Mouse (Mus musculus) layer of hippocampus, adult 11-12 months (tissue): ENCODE measurements at regions not wholly inside any gene's neighbourhood (a gene's known extent, or its start where the extent isn't known, plus 50 kb on each side); places are given as distances from the start of the nearest gene placed in this dataset.

Experiments
- DNase-seq: peaks from one replicate; pipeline ENCODE4 v3.0.0; 2022; ENCODE audit warnings: low spot score

DNA sequence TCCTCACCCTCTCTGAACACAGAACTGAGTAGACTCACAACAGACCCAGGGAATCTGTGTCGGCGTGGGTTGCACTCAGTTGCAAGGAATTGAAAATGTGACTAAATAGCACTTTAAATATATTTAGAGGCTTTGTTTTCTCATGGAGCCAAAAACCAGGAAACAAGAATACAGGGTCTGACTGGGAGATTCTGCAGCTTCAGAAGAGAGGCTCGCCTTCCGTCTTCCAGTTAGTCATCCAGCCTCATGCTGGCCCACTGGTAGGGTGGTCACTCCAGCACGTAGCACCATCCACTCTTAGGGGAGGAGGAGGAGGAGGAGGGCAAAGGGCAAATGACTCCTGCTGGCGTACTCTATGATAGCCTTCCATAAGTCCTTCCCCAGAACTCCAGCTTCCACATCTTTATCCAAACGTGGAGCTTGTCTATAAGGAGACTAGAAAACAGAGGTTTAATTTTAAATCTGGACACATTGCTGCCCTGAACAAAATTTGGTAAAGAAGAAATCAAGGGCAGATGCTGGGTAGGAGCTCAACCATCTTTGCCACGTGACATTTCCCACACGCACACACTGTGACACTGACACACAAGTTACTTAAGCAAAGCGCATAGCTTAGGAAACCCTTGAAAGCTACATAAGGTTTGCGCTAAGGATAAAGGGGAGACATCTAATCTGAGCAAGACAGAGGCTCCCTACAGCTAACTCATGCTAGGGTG lies 60.8 kb downstream of the Mis18a start:
- no peak for DNase-seq

DNA sequence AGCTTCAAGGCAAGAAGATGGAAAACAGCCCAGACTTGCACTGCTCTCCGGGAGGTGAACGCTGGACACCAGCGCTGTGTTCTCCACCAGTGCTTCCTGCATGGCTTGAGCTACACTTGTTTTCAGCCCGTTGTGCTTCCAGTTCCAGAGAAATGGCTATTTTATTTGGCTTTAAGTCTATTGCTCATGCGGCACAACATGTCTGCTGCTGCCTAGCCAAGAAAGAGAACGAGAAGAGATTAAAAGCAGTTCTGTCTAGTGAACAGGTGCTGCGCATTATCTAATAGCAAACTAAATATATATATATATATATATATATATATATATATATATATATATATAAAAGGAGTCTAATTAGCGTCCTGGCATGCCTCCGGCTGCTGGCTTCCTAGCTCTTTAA lies 63.1 kb downstream of the Mis18a start:
- DNase-seq: peak; percentile 25

DNA sequence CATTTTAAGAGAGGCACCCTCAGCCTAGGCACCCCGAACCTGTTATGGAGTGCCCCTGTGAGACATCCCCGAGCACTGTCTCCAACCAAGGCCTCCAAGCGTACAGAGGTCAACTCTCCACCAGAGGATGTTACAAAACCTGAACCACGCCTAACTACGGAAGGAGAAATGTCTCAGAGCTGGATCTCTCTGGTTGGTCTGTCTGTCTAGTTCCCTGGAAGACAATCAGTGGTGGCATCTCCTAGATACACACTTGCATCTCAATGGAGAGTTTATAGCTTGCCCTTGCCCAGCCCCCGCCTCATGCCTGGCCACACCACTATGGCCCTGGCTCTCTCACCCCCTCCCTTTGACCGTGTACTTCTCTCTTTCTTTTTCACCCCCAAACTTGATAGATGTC lies 69.2 kb downstream of the Mis18a start:
- no peak for DNase-seq

DNA sequence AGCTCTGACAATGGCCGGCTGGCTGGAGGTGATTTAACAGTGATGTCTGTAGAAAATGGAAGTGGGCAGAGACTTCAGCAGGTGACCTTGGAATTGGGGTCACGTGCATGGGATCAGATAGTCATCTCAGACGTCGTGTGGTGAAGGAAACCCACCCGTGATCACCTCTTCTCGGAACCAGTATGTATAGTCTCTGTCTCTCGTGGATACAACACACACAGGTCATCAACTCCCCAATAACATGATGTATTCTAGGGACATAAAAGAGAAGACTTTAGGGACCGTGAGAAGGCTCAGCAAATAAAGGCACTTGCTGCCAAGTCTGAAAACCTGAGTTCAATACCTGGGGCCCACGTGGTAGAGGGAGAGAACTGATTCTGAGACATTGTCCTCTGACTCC lies 70.2 kb downstream of the Mis18a start:
- DNase-seq: no peak

DNA sequence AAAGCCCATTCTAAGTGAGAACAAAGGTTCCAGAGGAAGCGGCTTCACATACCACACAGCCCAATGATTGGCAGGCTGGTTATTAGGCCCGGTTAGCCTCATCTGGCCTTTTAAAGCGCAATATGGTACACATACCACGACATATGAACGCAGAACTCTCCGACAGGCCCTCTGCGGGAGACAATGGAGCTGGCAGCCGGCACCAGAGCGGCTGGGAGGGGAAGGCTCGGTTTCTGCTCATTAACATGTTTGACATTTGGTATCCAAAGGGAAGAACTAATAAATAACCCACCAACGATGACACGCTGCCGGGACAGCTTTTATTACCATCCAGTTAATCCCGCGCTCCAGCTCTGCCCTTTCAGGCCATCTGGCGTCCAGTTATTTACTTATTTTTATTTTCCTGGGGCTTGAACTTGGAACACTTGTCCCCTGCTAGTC lies 70.6 kb downstream of the Mis18a start:
- DNase-seq: no peak

DNA sequence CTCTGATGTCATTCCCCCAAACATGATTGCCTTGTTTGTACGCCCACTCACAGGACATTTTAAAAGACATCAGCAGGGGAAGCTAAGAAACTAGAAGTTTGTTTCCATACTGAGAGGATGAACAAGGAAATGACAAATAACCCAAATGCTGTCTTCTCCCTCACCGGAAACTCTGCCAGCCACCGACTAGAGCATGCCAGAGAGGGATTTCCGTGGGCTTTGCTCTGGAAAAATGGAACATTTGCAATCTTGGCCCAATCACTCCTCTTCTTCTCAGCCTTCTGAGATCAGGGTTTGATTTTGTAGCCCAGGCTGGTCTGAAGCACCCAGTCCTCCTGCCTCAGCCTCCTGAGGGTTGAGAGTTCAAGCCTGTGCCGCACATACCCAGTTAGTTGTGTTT lies 72.4 kb downstream of the Mis18a start:
- DNase-seq: no peak

DNA sequence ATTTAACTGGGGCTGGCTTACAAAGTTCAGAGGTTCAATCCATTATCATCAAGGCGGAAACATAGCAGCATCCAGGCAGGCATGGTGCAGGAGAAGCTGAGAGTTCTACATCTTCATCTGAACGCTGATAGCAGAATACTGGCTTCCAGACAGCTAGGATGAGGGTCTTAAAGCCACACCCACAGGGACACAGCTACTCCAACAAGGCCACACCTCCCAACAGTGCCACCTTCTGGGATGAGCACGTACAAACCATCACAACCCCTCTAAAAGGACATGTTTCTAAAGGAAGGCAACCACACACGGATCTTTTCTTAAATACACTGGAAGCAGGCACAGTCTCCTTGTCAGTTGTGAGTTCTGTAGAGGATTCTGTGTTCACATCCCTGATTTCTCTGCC lies 74.4 kb downstream of the Mis18a start:
- DNase-seq: no peak

DNA sequence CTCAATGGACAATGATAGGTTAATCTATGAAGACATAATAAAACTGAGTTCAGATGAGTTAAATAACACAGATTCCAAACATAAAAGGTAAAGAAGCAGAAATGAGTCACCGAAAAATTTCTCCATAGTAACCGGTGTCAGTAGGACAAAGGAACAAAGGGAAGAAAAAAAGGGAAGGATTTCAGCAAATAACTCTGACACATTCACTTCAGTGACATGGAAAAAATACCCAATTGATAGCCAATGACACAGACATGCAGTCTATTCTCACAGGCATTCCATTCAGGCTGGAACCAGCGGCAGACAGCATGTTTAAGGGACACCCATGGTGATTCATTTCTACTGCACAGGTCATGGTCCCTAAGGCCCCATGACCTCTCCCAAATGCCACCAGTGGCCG lies 79.0 kb downstream of the Mis18a start:
- DNase-seq: no peak

DNA sequence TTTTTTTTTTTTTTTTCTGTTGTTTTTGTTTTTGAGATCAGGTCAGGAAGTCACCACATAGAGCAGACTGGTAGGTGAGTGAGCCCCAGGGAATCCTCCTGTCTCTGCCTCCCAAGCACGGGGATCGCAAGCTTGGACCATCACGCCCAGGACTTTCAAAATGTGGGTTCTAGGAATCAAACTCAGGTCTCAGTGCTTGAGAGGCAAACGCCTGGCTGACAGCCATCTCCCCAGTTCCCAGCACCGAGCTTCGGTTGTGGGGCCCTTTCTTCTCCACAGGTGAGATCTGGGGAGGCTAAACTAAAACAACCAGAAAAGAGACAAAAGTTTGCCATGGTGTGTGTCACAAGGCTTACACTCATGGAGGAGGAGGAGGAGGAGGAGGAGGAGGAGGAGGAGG lies 84.5 kb downstream of the Mis18a start:
- no peak for DNase-seq

DNA sequence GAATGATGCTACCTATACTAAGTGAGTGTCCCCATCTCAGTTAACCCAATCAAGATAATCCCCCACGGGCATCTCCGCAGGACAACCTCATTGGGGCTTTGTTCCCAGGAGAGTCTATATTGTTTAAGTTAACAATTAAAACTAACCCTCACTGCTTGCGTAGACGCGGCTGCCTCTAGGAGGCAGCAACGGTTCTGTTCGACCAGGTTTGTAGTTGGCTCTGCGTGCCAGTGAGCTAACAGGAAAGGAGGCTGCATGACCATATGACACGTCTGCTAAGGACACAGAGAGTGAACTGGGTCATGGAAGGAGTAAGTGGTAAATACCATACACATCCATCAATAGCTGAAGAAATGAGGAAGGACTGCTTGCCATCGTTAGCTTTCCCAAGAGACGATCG lies 92.0 kb downstream of the Mis18a start:
- DNase-seq: no peak

DNA sequence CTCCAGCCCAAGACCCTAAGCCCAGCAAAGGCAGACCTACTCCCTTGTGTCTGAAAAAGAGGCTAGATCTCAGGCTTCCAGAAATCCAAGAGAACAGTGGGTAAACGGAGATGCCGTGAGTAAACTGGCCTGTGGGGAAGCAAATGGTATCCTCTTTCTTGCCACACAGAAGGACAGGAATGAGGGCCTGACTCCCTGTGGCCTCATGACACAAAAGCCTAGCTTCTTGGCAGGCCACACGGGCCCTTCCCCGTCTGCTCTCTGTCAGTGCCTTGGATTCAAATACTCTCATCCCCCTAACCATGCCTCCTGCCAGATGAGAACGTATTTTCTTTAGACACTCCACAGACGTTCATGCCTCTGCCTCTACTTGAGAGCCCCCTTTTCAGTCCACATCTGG lies 97.2 kb downstream of the Mis18a start:
- no peak for DNase-seq

DNA sequence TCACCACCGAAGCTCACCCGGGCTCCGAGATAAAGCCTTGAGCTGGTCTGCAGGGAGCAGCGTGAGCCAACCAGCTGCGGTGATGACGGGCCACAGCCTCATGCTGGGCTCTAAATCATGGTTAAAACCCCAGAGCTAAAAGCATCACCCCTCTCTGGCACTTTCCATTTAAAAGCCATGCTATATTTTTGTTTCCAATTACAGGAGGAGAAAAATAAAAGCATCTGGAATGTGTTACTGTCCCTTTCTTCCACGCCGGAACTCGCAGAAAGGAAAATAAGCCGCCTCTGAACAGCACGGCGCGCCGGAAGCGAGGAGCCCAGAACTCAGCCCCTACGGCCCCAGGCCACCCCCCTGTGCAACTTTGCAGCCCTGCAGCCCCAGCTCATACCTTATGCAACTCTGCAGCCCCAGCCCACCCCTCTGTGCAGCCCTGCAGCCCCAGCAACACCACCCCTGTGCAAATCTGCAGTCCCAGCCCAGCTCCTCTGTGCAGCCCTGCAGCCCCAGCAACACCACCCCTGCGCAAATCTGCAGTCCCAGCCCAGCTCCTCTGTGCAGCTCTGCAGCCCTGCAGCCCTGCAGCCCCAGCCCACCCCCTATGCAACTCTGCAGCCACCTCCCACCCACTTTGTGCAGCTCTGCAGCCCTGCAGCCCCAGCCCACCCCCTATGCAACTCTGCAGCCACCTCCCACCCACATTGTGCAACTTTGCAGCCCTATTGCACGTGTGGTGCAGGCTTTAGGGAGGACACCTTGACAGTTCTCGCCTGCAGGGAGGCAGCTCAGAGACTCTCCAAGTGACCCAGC lies 97.9 kb downstream of the Mis18a start:
- DNase-seq: no peak

DNA sequence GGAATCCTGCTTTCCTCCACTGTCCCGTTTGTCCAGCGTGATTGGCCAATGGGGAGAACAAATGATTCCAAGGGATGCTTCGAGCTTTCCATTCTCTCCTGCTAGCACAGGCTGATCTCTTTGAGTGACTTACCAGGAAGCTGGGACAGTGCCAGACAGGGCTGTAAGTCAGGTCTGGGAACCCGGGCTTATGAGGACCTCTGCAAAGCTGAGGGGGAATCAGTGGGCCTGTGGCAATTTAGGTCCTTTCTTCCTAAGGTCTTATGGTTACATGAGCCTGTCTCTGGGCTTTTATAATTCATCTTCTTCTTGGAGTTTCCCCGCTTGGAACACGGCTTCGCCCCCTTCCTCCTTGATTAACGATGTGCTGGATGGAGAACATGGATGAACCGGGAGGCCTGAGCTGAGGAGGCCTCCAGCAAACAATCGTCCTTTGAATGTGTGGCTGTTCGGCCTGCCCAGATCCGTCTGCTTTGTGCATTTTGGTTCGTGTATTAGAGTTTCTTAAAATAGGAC lies 98.5 kb downstream of the Mis18a start:
- no peak for DNase-seq

DNA sequence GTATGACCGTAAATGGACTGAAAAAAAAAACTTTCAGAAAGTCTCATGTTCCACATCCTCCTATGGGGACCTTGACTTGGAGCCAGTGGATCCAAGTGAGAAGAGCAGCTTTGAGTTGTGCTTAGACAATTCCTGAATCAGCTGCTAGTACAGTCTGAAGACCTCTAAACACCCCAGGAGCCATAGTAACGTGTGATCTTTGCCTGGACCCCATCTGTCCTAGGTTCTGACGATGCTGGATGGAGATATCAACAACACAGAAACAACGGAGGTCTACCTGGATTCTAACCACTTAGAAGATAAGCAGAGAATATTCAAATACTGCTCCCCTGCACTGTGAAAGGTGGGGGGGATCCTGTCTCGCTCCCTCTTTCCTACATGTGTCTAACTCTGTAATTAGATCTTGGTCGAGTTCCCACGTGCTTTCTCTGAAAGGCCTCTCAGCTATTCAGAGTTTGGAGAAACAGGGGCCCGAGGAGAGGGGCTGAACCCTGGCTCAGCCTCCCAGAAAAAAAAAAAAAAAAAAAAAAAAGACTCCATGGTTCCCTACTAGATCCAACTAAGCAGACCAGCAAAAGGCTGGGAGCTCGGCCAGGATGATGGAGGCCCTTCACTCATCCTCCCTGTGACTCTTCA lies 101.1 kb downstream of the Mis18a start:
- no peak for DNase-seq

DNA sequence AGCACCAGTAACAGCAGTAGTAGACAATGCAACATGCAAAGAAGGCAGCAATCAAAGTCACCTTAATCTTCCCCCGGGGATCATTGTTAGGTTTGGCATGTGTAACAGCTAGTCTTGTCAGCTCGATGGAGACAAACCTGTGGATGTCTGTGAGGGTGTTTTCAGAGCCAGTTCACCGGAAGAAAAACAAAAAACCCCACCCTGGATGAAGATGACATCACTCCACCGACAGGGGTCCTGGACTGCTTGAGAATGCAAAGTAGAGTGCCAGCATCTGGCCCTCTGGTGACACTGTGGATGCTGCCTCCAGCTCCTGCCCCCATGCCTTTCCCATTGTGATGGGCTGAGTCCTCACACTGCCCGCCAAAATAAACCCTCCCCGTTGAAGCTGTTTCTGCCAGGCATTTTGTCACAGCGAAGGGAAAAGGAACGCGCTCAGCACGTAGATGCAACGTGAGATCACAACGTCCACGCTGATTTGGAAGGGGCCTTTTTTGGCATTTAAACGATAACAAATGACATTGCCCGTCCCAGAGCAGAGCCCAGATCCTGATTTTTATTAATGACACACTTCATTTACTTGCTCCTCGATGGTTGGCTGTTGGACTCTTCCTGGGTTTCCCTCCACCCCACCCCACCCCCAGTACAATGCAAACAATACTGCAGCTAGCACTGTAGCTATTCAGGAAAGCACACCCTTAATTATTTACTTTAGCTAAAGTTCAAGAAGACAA lies 101.7 kb downstream of the Mis18a start:
- no peak for DNase-seq

DNA sequence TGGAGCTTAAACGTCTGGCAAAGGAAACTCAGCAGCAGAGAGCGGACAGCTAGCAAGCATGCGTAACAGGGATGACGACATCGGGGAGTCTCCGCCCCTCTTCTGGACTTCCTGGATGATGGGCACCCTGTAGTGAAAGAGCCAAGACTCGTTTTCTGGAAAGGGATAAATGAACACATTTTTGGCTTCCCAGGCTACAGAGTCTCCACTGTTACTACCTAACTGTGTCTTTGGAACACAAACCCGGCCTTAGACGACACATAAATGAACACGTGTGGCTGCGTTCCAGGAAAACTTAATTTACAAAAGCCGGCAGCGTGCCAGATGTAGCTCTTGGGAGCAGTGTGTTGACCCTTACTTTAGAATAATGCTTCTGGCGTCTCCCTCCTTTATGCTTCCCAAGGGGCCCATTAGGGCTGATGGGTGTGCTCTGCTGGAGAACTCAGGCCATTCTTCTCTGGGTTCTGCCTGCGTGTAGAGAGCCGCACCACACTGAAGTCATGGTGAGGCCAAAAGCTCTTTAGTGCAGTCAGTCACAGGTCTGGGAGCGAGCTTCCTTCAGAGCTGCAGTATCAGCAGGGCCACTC lies 103.1 kb downstream of the Mis18a start:
- DNase-seq: peak; percentile 61

DNA sequence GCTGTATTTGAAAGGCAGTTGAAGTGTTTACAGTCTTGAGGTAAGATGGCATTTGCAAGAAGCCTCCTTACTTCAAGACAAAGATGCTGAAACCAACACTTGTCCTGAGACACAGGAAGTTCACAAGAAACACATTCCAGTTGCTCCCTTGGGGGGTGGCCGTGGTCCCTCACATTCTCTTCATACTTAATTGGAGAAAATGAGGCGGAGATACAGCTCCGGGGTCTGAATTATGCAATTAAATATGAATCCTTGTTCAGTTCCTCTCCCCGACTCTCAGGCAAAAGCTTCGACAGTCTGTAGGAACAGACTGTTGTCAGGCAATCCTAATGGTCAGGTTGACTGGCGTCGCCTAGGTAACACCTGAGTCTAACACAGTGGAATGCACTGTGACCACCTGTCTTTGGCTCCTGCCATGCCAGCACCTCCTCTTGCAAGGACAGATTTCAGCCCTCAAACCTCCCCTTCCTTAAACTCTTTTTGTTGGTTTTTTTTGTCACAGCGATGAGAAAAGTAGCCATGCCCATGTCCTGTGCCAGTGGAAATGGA lies 104.5 kb downstream of the Mis18a start:
- no peak for DNase-seq

DNA sequence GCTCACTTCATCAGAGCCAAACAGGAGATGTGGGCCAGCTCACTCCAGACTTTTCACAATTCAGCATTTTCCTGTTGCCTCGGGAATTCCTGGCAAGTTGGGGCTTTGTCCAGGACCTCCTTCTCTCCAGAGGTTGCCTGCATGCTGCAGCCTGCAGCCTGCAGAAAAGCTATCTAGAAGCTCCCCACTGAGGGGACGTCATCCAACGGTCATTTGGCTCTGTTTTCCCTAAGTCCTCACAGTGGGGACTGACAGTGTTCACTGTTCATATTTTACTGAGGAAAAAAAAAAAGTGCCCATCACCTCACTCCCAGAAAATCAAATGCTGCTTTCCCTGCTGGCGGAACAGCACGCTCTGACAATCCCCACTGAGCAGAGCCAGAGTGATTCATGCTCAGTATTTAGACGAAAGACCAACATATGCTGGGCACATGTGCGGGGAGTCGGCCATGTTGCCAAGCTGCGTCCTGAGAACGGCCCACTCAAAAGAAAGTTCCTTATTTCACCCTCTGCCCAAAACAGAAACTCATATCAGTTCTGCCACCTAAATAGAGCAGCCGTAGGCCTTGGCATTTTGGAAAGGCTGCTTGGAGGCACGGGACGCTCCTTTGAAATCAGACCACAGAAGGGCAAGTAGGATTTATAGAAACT lies 105.3 kb downstream of the Mis18a start:
- peak; percentile 80 for DNase-seq

DNA sequence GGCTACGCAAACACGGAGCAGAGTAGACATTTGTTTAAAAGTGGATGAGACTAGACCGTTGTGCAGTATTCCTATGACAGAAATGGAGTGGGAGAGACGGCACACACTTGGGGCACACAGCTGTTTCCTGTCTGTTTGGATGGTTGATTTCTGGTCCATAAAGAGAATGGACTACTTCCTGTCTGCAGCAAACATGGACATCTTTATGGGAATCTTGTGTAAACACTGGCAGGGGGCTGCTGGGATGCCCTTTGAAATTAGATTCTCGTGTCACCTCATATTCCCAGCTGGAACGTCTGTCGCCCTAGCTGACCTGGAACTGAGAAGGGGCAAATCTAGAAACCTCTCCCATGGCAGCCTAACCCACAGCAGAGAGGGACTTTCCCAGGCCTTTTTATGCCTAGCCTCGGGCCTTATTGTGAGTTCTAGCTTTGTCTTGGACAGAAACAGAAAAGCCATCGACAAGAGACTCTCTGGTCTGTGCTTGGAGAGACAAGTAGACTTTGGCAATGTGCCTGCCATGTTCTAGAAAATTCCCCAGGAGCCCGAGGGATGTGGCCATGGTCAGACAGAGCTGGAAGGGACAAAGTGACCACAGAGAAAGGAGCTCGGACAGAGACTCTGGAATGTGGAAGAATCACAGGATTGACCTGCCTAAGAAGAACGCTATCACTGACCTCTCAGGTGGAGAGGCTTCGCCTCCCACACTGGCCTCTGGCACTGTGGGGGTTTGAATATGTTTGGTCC lies 107.5 kb downstream of the Mis18a start:
- no peak for DNase-seq

DNA sequence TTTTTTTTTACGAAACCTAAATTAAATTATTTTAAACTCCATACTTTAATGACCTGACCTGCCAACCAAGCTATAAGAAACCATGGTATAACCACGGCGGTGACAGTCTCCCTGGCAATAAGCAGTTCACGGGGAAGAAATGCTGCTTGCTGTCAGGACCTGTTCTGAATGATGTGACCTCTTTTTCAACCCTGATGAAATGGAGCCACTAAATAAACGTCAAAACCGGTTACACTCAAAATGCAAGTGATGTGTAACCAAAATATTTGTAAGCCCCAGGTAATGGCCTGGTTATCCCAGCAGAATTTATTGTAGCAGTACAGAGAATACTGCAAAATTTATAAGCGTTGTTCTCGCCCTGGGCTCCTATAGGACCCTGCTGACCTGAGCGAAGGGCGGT lies 111.4 kb downstream of the Mis18a start:
- no peak for DNase-seq
